Mouse (Mus musculus): Measurements from ENCODE around the gene Mrpl51. TPM values are rescaled to one million over a fixed set of nuclear protein-coding genes. Genes with fewer than 3 reads are reported as not detected.
A peak's percentile ranks its signal among the peaks of the same experiment; 100 is the strongest.
"Not testable (repeated sequence)": the region's sequence is repeated elsewhere in the genome, so short reads cannot be mapped to it uniquely, and the experiment has no call there.

Mrpl51 gene
- polyA plus RNA-seq, 1 experiment from 2014 or later: 210 TPM

GRCm38 (mm10) chr6:125159773-125160557 is 31.6 kb upstream of the Mrpl51 start:
- H3K9me3 ChIP-seq: no peaks in the 10 kb centered on the region
- no peak overlapping the region for H3K9ac ChIP-seq (replicated peaks)
- H3K4me2 ChIP-seq: no peak overlapping the region
- 87% methylated on average over 7 of the region's 7 CpGs for WGBS
- H3K36me3 ChIP-seq: peaks cover 93% of the 10 kb centered on the region
- H3K27me3 ChIP-seq: no peaks in the 10 kb centered on the region
- ATAC-seq (ENCODE audit: insufficient number of reproducible peaks, insufficient read depth, low FRiP score, low TSS enrichment, low read depth): no peak
- peak overlapping the region; percentile 64; the same call in 1 of the 2 replicates for H3K27ac ChIP-seq
- H3K4me3 ChIP-seq (replicated peaks): no peak overlapping the region
- peaks cover 31% of the 10 kb centered on the region for H3K4me1 ChIP-seq (replicated peaks)

- 64% methylated on average over 10 of the region's 10 CpGs for WGBS
- H3K4me3 ChIP-seq (replicated peaks): no peak overlapping the region
These were observed 31.1 kb upstream of the Mrpl51 start for GRCm38 (mm10) chr6:125160558-125160853.

GRCm38 (mm10) chr6:125160854-125161760 is 30.5 kb upstream of the Mrpl51 start:
- H3K4me3 ChIP-seq (replicated peaks): no peak overlapping the region

More at GRCm38 (mm10) chr6:125160558-125160853, 31.1 kb upstream of the Mrpl51 start:
- Histone ChIP-seq H3K36me3 (peaks cover 88% of the 10 kb centered on the region), H3K27me3 (no peaks in the 10 kb centered on the region), H3K9ac (replicated peaks) (no peak overlapping the region), H3K4me1 (replicated peaks) (peaks cover 31% of the 10 kb centered on the region), H3K9me3 (no peaks in the 10 kb centered on the region), H3K27ac (peak overlapping the region; percentile 62; the same call in 1 of the 2 replicates), H3K4me2 (no peak overlapping the region)
- ATAC-seq (ENCODE audit: insufficient number of reproducible peaks, insufficient read depth, low FRiP score, low TSS enrichment, low read depth): no peak

GRCm38 (mm10) chr6:125161971-125162370 is 29.6 kb upstream of the Mrpl51 start:
- not testable (repeated sequence) for H3K27ac ChIP-seq; ATAC-seq (ENCODE audit: insufficient number of reproducible peaks, insufficient read depth, low FRiP score, low TSS enrichment, low read depth); H3K27me3 ChIP-seq; H3K9me3 ChIP-seq; H3K9ac ChIP-seq (replicated peaks); H3K4me3 ChIP-seq (replicated peaks)
- peaks cover 42% of the 10 kb centered on the region for H3K4me1 ChIP-seq (replicated peaks)
- WGBS: 9% methylated on average over 4 of the region's 5 CpGs
- 0 out of 2 replicates have a peak overlapping the region, but pooled peaks have one; percentile 94 for H3K4me2 ChIP-seq
- peaks cover 74% of the 10 kb centered on the region for H3K36me3 ChIP-seq

More at GRCm38 (mm10) chr6:125160854-125161760, 30.5 kb upstream of the Mrpl51 start:
- ATAC-seq (ENCODE audit: insufficient number of reproducible peaks, insufficient read depth, low FRiP score, low TSS enrichment, low read depth): no peak
- Histone ChIP-seq H3K36me3 (peaks cover 82% of the 10 kb centered on the region), H3K27me3 (no peaks in the 10 kb centered on the region), H3K4me2 (no peak overlapping the region), H3K4me1 (replicated peaks) (peaks cover 34% of the 10 kb centered on the region), H3K9ac (replicated peaks) (no peak overlapping the region), H3K9me3 (no peaks in the 10 kb centered on the region), H3K27ac (peak overlapping the region; percentile 62)
- whole genome bisulfite sequencing: 19% methylated on average over 22 of the region's 22 CpGs

- 80% methylated on average over 13 of the region's 16 CpGs for WGBS
- Histone ChIP-seq H3K4me2 (peak overlapping the region; percentile 94; the same call in 1 of the 2 replicates), H3K36me3 (peaks cover 74% of the 10 kb centered on the region), H3K4me3 (replicated peaks) (peak overlapping the region; percentile 4; the same call in 1 of the 2 replicates), H3K4me1 (replicated peaks) (peaks cover 50% of the 10 kb centered on the region)
- H3K9ac ChIP-seq (replicated peaks); H3K27ac ChIP-seq; ATAC-seq (ENCODE audit: insufficient number of reproducible peaks, insufficient read depth, low FRiP score, low TSS enrichment, low read depth); H3K27me3 ChIP-seq; H3K9me3 ChIP-seq: not testable (repeated sequence)
These were observed 28.8 kb upstream of the Mrpl51 start for GRCm38 (mm10) chr6:125162615-125163305.

GRCm38 (mm10) chr6:125163801-125164657 is 27.6 kb upstream of the Mrpl51 start:
- 4% methylated on average over 20 of the region's 20 CpGs for WGBS
- peak overlapping the region; percentile 97 for H3K27ac ChIP-seq
- no peak for ATAC-seq (ENCODE audit: insufficient number of reproducible peaks, insufficient read depth, low FRiP score, low TSS enrichment, low read depth)
- no peaks in the 10 kb centered on the region for H3K27me3 ChIP-seq
- H3K4me1 ChIP-seq (replicated peaks): peaks cover 51% of the 10 kb centered on the region
- H3K9ac ChIP-seq (replicated peaks): peak overlapping the region; percentile 99
- no peaks in the 10 kb centered on the region for H3K9me3 ChIP-seq
- peak overlapping the region; percentile 94 for H3K4me2 ChIP-seq
- peak overlapping the region; percentile 99 for H3K4me3 ChIP-seq (replicated peaks)
- H3K36me3 ChIP-seq: peaks cover 77% of the 10 kb centered on the region

- under 1% methylated on average over 39 of the region's 39 CpGs for WGBS
- ATAC-seq (ENCODE audit: insufficient number of reproducible peaks, insufficient read depth, low FRiP score, low TSS enrichment, low read depth): peak; percentile 18
- H3K36me3 ChIP-seq: peaks cover 77% of the 10 kb centered on the region
- H3K27me3 ChIP-seq: no peaks in the 10 kb centered on the region
- H3K9ac ChIP-seq (replicated peaks): peak overlapping the region; percentile 99
- H3K4me2 ChIP-seq: peak overlapping the region; percentile 94
- peaks cover 51% of the 10 kb centered on the region for H3K4me1 ChIP-seq (replicated peaks)
- H3K4me3 ChIP-seq (replicated peaks): peak overlapping the region; percentile 99
- H3K27ac ChIP-seq: peak overlapping the region; percentile 97
- no peaks in the 10 kb centered on the region for H3K9me3 ChIP-seq
These were observed 26.8 kb upstream of the Mrpl51 start for GRCm38 (mm10) chr6:125164672-125165327.

- Histone ChIP-seq H3K27me3 (no peaks in the 10 kb centered on the region), H3K4me3 (replicated peaks) (peak overlapping the region; percentile 99), H3K27ac (peak overlapping the region; percentile 97), H3K9me3 (no peaks in the 10 kb centered on the region), H3K4me2 (peak overlapping the region; percentile 94), H3K9ac (replicated peaks) (peak overlapping the region; percentile 99), H3K4me1 (replicated peaks) (peaks cover 51% of the 10 kb centered on the region), H3K36me3 (peaks cover 77% of the 10 kb centered on the region)
- 1% methylated on average over 33 of the region's 36 CpGs for WGBS
- ATAC-seq (ENCODE audit: insufficient number of reproducible peaks, insufficient read depth, low FRiP score, low TSS enrichment, low read depth): peak; percentile 92
These were observed 26.2 kb upstream of the Mrpl51 start for GRCm38 (mm10) chr6:125165328-125165891.

GRCm38 (mm10) chr6:125166051-125166751 is 25.4 kb upstream of the Mrpl51 start, which contains the start of gene Gapdh:
Gene Gapdh (minus strand): TSS chr6:125166467.
- Histone ChIP-seq H3K4me2 (peak within 1 kb of the TSS; percentile 94), H3K36me3 (peaks cover 77% of the 10 kb centered on the region), H3K4me1 (replicated peaks) (peaks cover 43% of the 10 kb centered on the region), H3K27me3 (no peaks in the 10 kb centered on the region), H3K9ac (replicated peaks) (peak within 1 kb of the TSS; percentile 99), H3K4me3 (replicated peaks) (peak within 1 kb of the TSS; percentile 99), H3K27ac (peak within 1 kb of the TSS; percentile 97), H3K9me3 (no peaks in the 10 kb centered on the region)
- 0% methylated on average over 18 of the region's 18 CpGs for WGBS
- peak; percentile 28 for ATAC-seq (ENCODE audit: insufficient number of reproducible peaks, insufficient read depth, low FRiP score, low TSS enrichment, low read depth)
